Mouse (Mus musculus) macrophage (primary cell): ENCODE results near the gene Pgd. TPM values are rescaled to one million over a fixed set of nuclear protein-coding genes. Genes with fewer than 3 reads are reported as not detected.
"Not testable (repeated sequence)": the region's sequence is repeated elsewhere in the genome, so short reads cannot be mapped to it uniquely, and the experiment has no call there.

Source experiments
- H3K27ac ChIP-seq: fragments of 350-480 bp; formaldehyde crosslinking; 2 replicates; pipeline ENCODE4 v1.9.0; 2021
- H3K36me3 ChIP-seq: fragments of 350-480 bp; formaldehyde crosslinking; 2 replicates; pipeline ENCODE4 v1.9.0; 2021; ENCODE audit errors: inconsistent target
- H3K4me3 ChIP-seq: fragments of 350-480 bp; formaldehyde crosslinking; 2 replicates; pipeline ENCODE4 v1.9.0; 2021; ENCODE audit errors: inconsistent target
- H3K79me2 ChIP-seq: fragments of 350-480 bp; formaldehyde crosslinking; 2 replicates; pipeline ENCODE4 v1.9.0; 2021; ENCODE audit errors: inconsistent target
- WGBS: methylation state at CpG from one replicate; pipeline ENCODE4 v1.1.7; 2026; ENCODE audit warnings: inconsistent platforms; ENCODE audit not compliant: missing documents; 5-methylcytosine and 5-hydroxymethylcytosine counted together
- polyA plus RNA-seq: library from polyadenylated mRNA; stranded (reverse); fragments of 250-400 nt; gene quantifications from 3 replicates; pipeline ENCODE4 v1.2.4, GENCODE M21; 2018; ENCODE audit warnings: inconsistent platforms
- total RNA-seq, 78 experiments: library from RNA; depleted of rRNA; stranded (reverse); fragments of 250-400 nt; gene quantifications; 1 replicate in 9 of 78; 2 replicates in 24 of 78; 3 replicates in 43 of 78; 4 replicates in 2 of 78; pipeline ENCODE4 v1.2.4; 2018; ENCODE audit warnings: inconsistent platforms in 56 of 78

Gene Pgd
- 100 to 1,000 TPM; 106 to 393 (median 257) TPM for total RNA-seq (2018; cell fraction: chromatin; rRNA removed)
- total RNA-seq (2018; cell fraction: cytosol; rRNA removed), result 100 to 1,000 TPM; 144 to 253 (median 208) TPM
- 100 to 1,000 TPM; 116 to 388 (median 186) TPM for total RNA-seq (2018; cell fraction: nucleus; rRNA removed)
- 322 to 419 TPM (median 328 TPM) in 3 replicates for polyA plus RNA-seq

DNA sequence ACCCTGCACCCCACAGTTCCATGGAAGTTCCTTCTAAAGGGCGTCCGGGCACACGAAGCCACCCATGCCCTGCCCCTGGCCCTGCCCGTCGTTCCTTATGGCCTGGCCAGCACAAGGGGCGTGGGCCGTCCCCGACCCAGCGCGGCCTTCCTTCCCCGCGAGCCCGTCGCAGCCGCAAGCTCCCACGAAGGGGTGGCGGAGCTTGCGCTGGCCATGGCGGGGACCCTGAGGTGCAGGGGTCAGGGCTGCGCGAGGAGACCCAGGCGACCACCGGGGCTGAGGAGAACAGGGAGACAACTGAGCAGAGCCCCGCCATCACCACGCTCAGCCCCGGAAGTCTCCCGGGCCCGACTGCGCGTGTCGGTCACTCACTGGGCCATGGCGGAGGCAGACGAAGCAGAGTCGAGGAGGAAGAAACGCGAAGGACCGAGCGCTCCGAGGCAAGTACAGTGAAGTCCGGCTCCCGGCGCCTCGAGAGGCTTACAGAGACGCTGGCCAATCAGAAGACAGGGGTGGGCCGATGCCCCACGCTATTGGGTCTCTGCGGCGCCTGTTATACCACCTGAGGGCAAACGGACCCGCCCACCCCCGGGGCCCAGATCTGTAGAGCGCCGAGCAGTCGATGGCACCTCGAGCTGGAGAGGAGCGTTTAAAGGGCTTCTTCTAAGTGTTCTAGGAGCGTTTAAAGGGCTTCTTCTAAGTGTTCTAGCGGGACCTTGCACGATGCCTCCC, at the start of gene Pgd:
TSS of gene Pgd (minus strand) at position 557 of the 732 bp plus-strand sequence.
- peak within 1 kb of the TSS; percentile 95 for H3K27ac ChIP-seq
- H3K79me2 ChIP-seq, result peaks cover 48% of the 10 kb centered on the region
- peak within 1 kb of the TSS; percentile 79 for H3K4me3 ChIP-seq
- WGBS, result 1% methylated on average over 58 of the region's 59 CpGs
- H3K36me3 ChIP-seq, result peaks cover 27% of the 10 kb centered on the region; the same call in 1 of the 2 replicates

DNA sequence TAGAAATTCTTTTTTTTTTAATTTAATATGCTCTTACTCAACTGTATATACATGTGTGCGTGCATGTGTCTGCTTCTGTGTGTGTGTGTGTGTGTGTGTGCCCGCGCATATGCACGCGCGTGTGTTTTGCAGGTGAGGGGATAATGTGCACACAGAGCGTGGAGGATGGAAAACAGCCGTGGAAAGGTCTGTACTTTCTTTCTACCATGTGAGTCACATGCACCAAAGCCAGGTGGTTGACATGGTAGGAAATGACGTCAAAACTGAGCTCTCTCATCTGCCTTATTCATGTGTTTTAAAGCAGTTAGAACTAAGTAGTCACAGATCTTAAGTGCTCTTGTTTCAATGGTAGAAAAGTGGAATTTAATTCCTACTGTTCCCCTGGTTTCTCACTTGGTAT, 49.4 kb upstream of the Pgd start:
- H3K4me3 ChIP-seq, result no peak overlapping the region
- H3K36me3 ChIP-seq, result peaks cover 49% of the 10 kb centered on the region
- H3K79me2 ChIP-seq, result no peaks in the 10 kb centered on the region
- no peak overlapping the region for H3K27ac ChIP-seq
- 89% methylated on average over 4 of the region's 9 CpGs for WGBS

DNA sequence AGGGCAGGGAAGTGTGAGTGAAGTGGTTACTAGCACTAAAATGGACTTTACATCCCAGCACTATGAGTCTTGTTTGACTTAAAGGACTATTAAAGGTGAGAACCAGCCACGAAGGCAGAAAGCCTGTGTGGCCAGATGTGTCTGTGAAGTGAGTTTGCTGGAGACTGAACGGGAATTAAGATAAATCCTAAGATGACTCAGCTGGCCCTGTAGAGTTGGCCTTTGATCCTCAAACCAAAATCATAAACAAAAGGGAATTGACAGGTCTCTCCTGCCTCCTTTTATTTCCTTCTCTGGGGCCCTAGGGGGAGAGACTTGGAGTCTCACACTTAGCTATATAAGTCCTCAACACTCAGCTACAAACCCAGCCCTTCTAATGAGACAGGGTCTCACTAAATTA, 48.8 kb upstream of the Pgd start:
- H3K4me3 ChIP-seq, result no peak overlapping the region
- WGBS, result 67% methylated on average over 2 of the region's 2 CpGs
- H3K27ac ChIP-seq, result no peak overlapping the region
- H3K36me3 ChIP-seq, result peaks cover 47% of the 10 kb centered on the region
- no peaks in the 10 kb centered on the region for H3K79me2 ChIP-seq

DNA sequence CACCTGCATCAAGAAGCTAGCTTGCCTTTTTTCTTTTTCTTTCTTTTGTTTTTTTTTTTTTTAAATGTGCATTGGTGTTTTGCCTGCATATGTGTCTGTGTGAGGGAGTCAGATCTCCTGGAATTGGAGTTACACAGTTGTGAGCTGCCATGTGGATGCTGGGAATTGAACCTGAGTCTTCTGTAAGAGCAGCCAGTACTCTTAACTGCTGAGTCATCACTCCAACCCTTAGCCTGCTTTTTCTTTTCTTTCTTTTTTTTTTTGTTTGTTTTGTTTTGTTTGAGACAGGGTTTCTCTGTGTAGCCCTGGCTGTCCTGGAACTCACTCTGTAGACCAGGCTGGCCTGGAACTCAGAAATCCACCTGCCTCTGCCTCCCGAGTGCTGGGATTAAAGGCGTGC, 47.9 kb upstream of the Pgd start:
- not testable (repeated sequence) for H3K4me3 ChIP-seq, H3K79me2 ChIP-seq, H3K27ac ChIP-seq
- H3K36me3 ChIP-seq, result peaks cover 38% of the 10 kb centered on the region
- WGBS, result 100% methylated on average over 2 of the region's 2 CpGs

DNA sequence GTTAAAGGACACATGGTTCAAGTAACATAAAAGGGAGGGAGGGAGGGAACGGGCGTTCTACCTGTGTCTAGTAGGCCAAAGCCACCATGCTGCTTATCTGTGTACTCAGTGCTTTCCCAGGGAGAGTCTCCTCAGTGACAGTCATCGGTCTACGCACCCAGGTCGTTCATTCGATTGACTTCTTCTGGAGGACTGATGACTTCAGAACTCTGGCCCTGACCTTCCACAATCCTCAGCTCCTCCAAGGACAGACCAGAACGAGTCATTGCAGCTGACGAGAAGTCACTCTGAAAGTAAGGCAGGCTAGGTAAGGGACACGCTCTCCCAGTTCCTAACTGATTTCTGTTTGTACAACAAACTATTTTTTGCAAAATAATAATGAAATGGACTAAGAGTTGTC, 46.9 kb upstream of the Pgd start:
- no peak overlapping the region for H3K27ac ChIP-seq
- H3K4me3 ChIP-seq, result no peak overlapping the region
- peaks cover 36% of the 10 kb centered on the region for H3K36me3 ChIP-seq
- WGBS, result 96% methylated on average over 9 of the region's 9 CpGs
- no peaks in the 10 kb centered on the region for H3K79me2 ChIP-seq

DNA sequence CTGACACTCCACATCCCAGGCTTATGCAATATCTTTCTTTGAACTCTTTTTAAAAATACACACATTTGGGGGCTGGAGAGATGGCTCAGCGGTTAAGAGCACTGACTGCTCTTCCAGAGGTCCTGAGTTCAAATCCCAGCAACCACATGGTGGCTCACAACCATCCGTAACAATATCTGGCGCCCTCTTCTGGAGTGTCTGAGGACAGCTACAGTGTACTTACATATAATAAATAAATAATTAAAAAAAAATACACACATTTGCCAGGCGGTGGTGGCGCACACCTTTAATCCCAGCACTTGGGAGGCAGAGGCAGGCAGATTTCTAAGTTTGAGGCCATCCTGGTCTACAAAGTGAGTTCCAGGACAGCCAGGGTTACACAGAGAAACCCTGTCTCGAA, 44.9 kb upstream of the Pgd start:
- H3K36me3 ChIP-seq, result peaks cover 40% of the 10 kb centered on the region
- not testable (repeated sequence) for H3K79me2 ChIP-seq, H3K4me3 ChIP-seq, H3K27ac ChIP-seq
- WGBS, result 98% methylated on average over 3 of the region's 6 CpGs

DNA sequence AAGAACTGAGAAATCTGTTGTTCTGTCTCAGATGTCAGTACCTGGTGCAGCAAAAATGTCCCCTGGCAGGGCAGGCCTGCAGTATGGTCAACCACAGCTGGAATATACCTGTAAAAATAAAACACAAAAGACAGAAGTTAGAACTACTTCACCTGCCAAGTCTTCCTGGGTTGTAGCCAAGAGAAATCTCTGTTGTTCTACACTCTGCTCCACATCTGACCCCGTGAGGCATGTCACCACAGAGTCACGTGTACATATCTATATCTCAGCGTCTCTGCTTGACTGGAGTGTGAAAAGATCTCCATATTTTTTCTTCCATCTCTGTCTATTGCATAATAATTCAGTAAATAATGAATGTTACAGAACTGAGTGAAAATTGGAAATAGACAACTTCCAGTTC, 35.9 kb upstream of the Pgd start:
- H3K79me2 ChIP-seq, result no peaks in the 10 kb centered on the region
- WGBS, result 92% methylated on average over 3 of the region's 3 CpGs
- H3K4me3 ChIP-seq, result no peak overlapping the region
- peaks cover 47% of the 10 kb centered on the region for H3K36me3 ChIP-seq
- H3K27ac ChIP-seq, result no peak overlapping the region

DNA sequence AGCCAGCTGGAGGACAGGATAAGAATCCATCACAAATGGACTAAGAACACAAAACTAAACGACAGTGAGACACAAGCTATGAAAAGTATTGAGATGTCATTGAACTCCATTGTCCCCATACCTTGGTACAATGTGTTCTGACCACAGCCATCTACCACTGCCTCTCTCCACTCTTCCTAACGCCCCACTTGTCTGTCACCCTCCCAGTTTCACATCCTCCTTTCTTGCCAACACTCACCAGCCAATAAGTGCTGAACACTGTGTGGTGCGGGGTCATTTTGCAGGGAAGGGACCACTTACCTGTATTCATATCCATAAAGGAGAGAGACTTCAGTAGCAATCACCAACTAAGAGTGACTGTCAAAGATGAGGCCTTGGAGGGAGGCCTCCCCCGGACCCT, 34.5 kb upstream of the Pgd start:
- peaks cover 44% of the 10 kb centered on the region for H3K36me3 ChIP-seq
- H3K4me3 ChIP-seq, result no peak overlapping the region
- H3K27ac ChIP-seq, result no peak overlapping the region
- 39% methylated on average over 4 of the region's 4 CpGs for WGBS
- no peaks in the 10 kb centered on the region for H3K79me2 ChIP-seq

DNA sequence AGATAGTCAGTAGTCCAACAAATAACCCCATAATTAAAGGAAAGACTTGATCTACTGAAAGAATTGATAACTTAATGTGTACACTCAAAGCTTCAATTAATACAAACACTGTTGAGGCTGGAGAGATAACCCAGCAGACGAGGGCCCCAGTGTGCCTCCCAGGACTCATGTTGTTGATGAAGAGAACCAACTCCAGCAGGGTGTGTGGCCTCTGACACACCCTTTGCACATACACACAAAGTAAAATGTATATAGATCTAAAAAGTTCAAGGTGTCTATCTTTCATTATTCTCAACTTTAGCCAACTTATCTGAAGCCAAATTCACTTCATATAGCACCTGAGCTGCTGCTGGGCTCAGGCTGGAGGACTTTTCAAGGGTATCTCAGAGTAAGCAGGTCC, 30.6 kb upstream of the Pgd start:
- Histone ChIP-seq H3K4me3 (no peak overlapping the region), H3K27ac (no peak overlapping the region), H3K79me2 (no peaks in the 10 kb centered on the region), H3K36me3 (peaks cover 20% of the 10 kb centered on the region; the same call in 1 of the 2 replicates)
- WGBS, result 80% methylated on average over 1 of the region's 1 CpGs

DNA sequence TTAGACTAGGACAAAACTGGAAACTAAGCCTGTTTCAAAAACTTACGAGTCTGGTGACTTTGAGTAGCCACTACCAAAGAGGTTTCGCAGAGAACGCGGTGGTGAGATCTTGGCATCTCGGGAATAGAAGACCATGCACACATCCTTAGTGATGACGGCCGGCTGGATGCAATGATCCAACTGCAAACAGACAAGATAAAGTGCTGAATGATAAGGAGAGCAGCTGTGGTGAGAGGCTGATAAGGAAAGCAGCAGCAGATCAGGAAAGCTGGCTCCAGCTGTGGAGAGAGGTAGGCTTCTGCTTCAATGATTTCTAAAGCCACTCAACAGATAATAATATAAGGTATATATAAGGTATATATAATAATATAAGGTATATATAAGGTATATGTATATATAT, 24.5 kb upstream of the Pgd start:
- H3K36me3 ChIP-seq, result peaks cover 32% of the 10 kb centered on the region; the same call in 1 of the 2 replicates
- no peak overlapping the region for H3K27ac ChIP-seq
- no peak overlapping the region for H3K4me3 ChIP-seq
- no peaks in the 10 kb centered on the region for H3K79me2 ChIP-seq
- 93% methylated on average over 7 of the region's 7 CpGs for WGBS

DNA sequence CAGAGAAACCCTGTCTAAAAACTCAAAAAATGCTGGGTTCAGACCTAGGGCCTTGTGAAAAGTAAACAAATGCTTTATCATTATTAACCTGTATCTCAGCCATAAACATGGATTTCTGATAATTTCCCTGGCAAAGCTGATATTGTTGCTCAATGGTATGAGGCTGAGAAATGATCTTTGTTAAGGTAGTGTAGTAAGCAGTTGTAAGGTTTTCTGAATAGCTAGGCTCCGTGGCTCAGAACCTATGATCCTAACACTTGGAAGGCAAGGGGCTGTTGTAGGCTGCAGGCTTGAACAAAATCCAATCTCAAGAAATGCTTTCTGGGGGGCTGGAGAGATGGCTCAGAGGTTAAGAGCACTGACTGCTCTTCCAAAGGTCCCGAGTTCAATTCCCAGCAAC, 22.0 kb upstream of the Pgd start:
- Histone ChIP-seq H3K36me3 (peaks cover 39% of the 10 kb centered on the region; the same call in 1 of the 2 replicates), H3K4me3 (no peak overlapping the region), H3K27ac (no peak overlapping the region), H3K79me2 (no peaks in the 10 kb centered on the region)
- WGBS, result 92% methylated on average over 1 of the region's 2 CpGs

DNA sequence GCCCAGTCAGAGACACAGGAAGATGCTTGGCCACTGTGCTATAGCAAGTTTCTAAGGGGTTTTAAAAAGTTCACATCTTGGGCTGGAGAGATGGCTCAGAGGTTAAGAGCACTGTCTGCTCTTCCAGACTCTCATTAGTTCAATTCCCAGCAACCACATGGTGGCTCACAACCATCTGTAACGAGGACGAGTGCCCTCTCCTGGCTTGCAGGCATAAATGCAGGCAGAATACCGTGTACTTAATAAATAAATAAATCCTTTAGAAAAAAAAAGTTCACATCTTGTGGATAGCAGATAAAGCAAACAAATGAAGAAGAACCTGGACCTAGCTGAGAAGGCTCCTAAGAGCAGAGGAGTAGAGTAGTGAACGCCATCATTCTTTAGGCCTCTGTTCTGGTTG, 16.2 kb upstream of the Pgd start:
- H3K36me3 ChIP-seq, result peaks cover 35% of the 10 kb centered on the region
- no peak overlapping the region for H3K4me3 ChIP-seq
- no peak overlapping the region for H3K27ac ChIP-seq
- H3K79me2 ChIP-seq, result no peaks in the 10 kb centered on the region
- WGBS, result 79% methylated on average over 4 of the region's 4 CpGs

DNA sequence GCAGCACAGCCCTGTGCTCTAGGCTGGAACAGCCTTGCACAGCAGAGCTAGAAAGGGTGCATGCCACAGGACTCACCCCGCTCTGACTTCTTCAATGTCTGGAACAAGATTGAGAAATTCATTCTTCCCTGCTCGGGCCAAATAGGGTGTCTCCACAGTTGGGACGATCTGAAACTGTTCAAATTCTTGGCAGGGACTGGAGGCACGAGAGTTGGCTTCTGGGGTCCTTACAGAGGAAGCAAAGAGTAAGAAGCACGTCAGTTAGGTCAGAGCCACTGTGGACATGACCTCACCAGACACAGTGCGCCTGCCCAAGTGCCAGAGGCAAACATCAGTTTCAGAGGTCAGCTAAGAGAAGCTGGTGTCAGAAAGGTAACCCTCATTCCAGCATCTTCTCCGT, 15.6 kb upstream of the Pgd start:
- Histone ChIP-seq H3K27ac (no peak overlapping the region), H3K4me3 (no peak overlapping the region), H3K36me3 (peaks cover 29% of the 10 kb centered on the region), H3K79me2 (no peaks in the 10 kb centered on the region)
- WGBS, result 53% methylated on average over 6 of the region's 7 CpGs

DNA sequence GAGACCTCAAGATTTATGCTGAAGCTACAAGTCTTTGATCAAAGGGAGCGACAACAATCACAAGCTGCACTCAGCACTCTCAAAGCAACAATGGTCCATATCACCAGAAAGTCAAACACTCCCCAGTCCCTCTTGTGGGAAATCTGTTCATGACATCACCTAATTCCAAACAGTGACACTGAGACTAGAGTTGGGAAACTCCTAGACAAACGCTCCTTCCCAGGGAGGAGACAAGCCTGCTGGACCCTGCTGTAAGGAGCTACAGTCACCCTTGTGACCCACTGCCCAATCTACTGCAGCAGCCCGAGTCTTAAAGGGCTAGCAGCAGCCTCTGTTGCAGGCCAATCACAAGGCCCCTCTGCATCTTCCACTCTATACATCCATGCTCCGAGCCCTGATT, 13.0 kb upstream of the Pgd start:
- no peak overlapping the region for H3K27ac ChIP-seq
- H3K4me3 ChIP-seq, result no peak overlapping the region
- 87% methylated on average over 4 of the region's 4 CpGs for WGBS

DNA sequence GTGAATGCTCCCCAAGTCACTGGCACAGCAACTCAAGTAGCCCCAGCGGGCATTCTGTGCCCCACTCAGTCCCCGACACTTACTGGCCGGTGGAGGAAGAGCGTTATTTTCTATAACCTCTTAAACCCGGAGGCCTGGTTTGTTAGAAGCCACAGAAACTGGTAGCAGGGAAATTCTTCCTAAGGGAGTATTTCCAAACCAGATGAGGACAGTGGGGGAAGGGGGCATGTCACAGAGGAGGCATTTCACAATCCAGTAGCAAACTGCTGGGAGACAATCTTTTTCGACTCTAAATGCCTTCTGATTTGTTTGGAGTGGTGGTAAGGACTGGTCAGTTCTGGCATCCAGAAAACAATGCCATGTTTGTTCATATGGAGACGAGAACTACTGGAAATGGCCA, 12.6 kb upstream of the Pgd start:
- WGBS, result 30% methylated on average over 7 of the region's 7 CpGs
- no peak overlapping the region for H3K4me3 ChIP-seq
- H3K27ac ChIP-seq, result no peak overlapping the region
- H3K36me3 ChIP-seq, result peaks cover 20% of the 10 kb centered on the region
- no peaks in the 10 kb centered on the region for H3K79me2 ChIP-seq

More for the DNA sequence above, 13.0 kb upstream of the Pgd start:
- no peaks in the 10 kb centered on the region for H3K79me2 ChIP-seq
- H3K36me3 ChIP-seq, result peaks cover 20% of the 10 kb centered on the region
